Mouse (Mus musculus): ENCODE measurements at regions not wholly inside any gene's neighbourhood (a gene's known extent, or its start where the extent isn't known, plus 50 kb on each side); places are given as distances from the start of the nearest gene placed in this dataset.

DNA sequence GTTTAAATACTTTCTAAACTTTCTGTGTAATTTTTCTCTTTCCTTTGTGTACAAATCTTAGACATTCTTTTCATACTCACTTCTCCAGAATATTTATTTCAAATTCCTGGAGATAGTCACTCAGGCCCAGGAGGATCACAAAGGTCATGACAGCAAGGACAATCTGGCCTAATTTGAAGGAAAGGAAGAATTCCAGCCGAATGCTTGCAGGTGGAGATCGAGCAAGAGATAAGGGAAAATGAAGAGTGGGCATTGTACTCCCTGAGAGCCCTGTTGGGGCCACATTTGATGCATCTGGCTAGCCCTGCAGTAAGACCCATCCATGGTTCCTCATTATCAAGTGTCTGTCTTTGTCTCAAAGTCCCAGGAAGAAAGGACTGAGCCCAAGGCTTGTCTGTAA lies 66.0 kb upstream of the Jazf1 start:
- TF ChIP-seq POLR2A (IDR thresholded peaks at IDR 0.05; ENCODE audit: borderline replicate concordance, extremely low read depth, insufficient read depth, insufficient read length, poor library complexity, severe bottlenecking): no peak
- no peak for TF ChIP-seq CTCF (IDR thresholded peaks at IDR 0.05; ENCODE audit: borderline replicate concordance, extremely low read depth, insufficient read depth, insufficient read length)
- no peak for DNase-seq (ENCODE audit: low read depth)

DNA sequence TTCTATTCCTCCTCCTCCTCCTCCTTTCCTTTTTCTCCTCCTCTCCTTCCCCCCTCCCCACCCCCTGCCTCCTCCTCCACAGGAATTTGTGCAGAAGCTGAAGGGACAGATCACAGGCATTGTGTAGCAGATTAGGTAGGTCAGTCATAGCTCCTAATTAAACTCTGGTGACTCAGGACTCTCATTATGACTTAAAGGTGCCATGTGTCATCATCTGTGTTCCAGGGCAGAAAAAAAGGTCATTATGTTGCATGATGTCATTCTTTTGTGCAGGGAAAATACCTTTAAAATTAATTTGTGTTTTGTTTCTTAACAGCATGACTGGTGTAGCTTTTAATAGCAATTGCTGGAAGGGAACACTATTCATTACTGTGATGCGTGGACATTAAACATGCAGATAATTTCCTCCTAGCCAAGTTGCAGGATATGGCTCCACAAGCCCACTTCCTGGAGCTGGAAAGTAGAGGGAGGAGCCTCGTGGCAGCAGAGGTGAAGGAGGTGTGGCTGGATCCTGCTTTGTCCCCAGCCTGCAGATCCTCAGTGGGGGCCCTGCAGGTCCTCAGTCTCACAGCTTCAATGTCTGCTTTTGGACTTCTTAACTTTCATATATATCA lies 62.4 kb upstream of the Jazf1 start:
- DNase-seq (ENCODE audit: low read depth): no peak
- TF ChIP-seq POLR2A (IDR thresholded peaks at IDR 0.05; ENCODE audit: borderline replicate concordance, extremely low read depth, insufficient read depth, insufficient read length, poor library complexity, severe bottlenecking): no peak
- TF ChIP-seq CTCF (IDR thresholded peaks at IDR 0.05; ENCODE audit: borderline replicate concordance, extremely low read depth, insufficient read depth, insufficient read length): no peak

DNA sequence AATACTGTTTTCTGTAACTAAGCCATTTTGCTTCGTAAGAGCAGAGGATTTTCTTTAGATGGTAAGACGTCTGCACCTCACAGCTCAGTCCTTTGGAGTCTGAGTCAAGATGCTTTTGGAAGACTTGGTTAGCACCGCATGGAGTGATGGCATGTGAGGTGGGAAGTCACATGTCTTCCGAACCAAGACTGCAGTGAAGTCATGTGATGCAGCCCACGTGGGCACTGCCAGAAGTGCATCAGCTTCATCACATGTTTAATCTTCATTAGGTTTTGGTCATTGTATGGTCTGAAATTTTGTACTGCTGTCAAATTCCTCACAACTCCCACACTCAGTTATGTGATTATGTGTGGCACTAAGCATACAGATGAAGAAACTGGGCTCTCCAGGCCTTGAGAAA lies 58.3 kb upstream of the Jazf1 start:
- DNase-seq (ENCODE audit: low read depth): no peak
- no peak for TF ChIP-seq POLR2A (IDR thresholded peaks at IDR 0.05; ENCODE audit: borderline replicate concordance, extremely low read depth, insufficient read depth, insufficient read length, poor library complexity, severe bottlenecking)
- no peak for TF ChIP-seq CTCF (IDR thresholded peaks at IDR 0.05; ENCODE audit: borderline replicate concordance, extremely low read depth, insufficient read depth, insufficient read length)

DNA sequence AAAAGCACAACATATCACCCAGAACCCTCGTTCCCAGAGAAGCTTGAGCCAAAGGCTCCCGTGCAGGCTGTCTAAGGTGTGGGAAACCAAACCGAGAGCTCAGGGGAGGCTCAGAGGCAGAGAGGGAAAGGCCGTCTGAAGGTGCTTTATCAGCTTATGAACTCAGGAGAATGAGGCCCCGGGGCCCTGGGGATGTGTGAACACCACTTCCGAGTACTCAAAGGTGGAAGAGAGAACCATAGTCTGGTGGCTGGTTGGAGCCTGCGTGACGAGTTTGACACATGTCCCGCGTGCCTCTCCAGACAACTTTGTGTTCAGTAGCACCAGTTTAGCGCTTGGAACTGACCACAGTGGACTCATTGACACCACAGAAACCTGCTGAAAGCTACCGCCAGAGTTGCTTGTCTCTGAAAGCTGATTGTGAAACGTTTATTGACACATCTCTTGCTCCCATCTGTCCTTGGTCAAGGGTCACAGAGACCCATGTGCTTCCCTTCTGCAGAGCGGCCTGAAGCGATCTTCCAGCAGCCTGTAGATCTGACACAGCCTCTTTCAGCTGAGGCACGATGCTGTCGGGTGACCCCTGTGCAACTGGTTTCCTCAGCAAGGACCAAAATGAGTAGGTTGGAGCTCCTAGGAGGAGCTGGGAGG lies 56.5 kb upstream of the Jazf1 start:
- TF ChIP-seq POLR2A (IDR thresholded peaks at IDR 0.05; ENCODE audit: borderline replicate concordance, extremely low read depth, insufficient read depth, insufficient read length, poor library complexity, severe bottlenecking) (no peak), CTCF (IDR thresholded peaks at IDR 0.05; ENCODE audit: borderline replicate concordance, extremely low read depth, insufficient read depth, insufficient read length) (no peak)
- no peak for DNase-seq (ENCODE audit: low read depth)

DNA sequence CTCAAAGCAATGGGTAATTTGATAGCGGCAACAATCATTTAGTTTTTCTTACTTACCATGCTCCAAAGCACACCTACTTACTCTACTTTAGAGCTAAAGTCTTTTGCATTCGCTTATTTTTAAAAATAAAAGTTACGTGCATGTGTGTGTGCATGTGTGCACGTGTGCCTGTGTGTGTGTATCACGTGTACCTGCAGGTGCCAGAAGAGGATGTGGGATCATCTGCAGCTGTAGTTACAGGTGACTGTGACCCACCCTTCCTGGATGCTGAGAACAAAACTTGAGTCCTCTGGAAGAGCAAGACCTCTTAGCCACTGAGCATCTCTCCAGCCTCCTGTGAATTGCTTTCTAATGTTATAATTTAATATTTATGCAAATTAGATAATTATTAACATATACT lies 52.0 kb upstream of the Jazf1 start:
- TF ChIP-seq POLR2A (IDR thresholded peaks at IDR 0.05; ENCODE audit: borderline replicate concordance, extremely low read depth, insufficient read depth, insufficient read length, poor library complexity, severe bottlenecking) (no peak), CTCF (IDR thresholded peaks at IDR 0.05; ENCODE audit: borderline replicate concordance, extremely low read depth, insufficient read depth, insufficient read length) (no peak)
- DNase-seq (ENCODE audit: low read depth): no peak
